Mouse (Mus musculus) thymus, adult 2 months (tissue): ENCODE measurements around the gene Ankrd65.

ENCODE experiments used
- CTCF ChIP-seq: fragments of 200-500 bp; IDR thresholded peaks from 2 replicates; pipeline ENCODE4 v1.5.1; 2012; ENCODE audit warnings: mild to moderate bottlenecking, control low read depth, low read length, moderate library complexity, borderline replicate concordance; ENCODE audit not compliant: control insufficient read depth, poor library complexity, insufficient read depth; ENCODE audit errors: extremely low read depth
- POLR2A ChIP-seq: fragments of 200-500 bp; IDR thresholded peaks from 2 replicates; pipeline ENCODE4 v1.6.1; 2012; ENCODE audit warnings: mild to moderate bottlenecking, low read length, control low read depth, moderate library complexity; ENCODE audit not compliant: control insufficient read depth, poor library complexity, insufficient read depth; ENCODE audit errors: extremely low read depth

GRCm38 (mm10) chr4:155841003-155841454 is 50.8 kb downstream of the Ankrd65 start:
- peak; percentile 50; the same call in 1 of the 2 replicates for TF ChIP-seq CTCF
- no peak for TF ChIP-seq POLR2A
